Comparison of ENCODE assay signal across 8 mouse cellular contexts in genomic region chr17:34309225-34309624, GRCm38 (mm10). TPM values are rescaled to one million over a fixed set of nuclear protein-coding genes. Genes with fewer than 3 reads are reported as not detected.
DNase-seq lines count a peak whose midpoint lies in the region; ATAC-seq and TF ChIP-seq lines count a peak whose summit lies in the region.

No protein-coding gene starts in this region.

- H3K4me1 ChIP-seq in heart, embryonic 11.5 days (ENCODE audit: control insufficient read depth, insufficient read depth, low read length) = 0 out of 2 replicates have a peak, but pooled peaks cover 2% of the 10 kb centered on the region
- H3K4me1 ChIP-seq in bone marrow, adult 2 months (ENCODE audit: control insufficient read depth, insufficient read depth, low read length) = no peaks in the 10 kb centered on the region; the same call in 1 of the 2 replicates
- H3K4me1 ChIP-seq in heart, postnatal 0 days (ENCODE audit: control insufficient read depth, insufficient read depth) = 0 out of 2 replicates have a peak, but pooled peaks cover 6% of the 10 kb centered on the region

- no peaks in the 10 kb centered on the region for H3K9me3 ChIP-seq in heart, embryonic 11.5 days (replicated peaks; ENCODE audit: control insufficient read depth, low read length)
- H3K9me3 ChIP-seq in heart, postnatal 0 days (replicated peaks; ENCODE audit: control insufficient read depth, low read length) = no peaks in the 10 kb centered on the region

- H3K4me2 ChIP-seq in heart, embryonic 11.5 days = peak overlapping the region; percentile 58
- H3K4me2 ChIP-seq in heart, postnatal 0 days (ENCODE audit: low read depth, low read length) = peak overlapping the region; percentile 64

- H3K4me3 ChIP-seq in heart, embryonic 11.5 days (ENCODE audit: low read depth, low read length) = peak overlapping the region; percentile 49
- peak overlapping the region; percentile 64 for H3K4me3 ChIP-seq in bone marrow, adult 2 months (replicated peaks; ENCODE audit: control insufficient read depth, low read depth, low read length)
- H3K4me3 ChIP-seq in heart, postnatal 0 days (ENCODE audit: low read depth, low read length) = peak overlapping the region; percentile 51
- H3K4me3 ChIP-seq in macrophage (ENCODE audit: inconsistent target) = peak overlapping the region; percentile 32

- H3K27me3 ChIP-seq in heart, embryonic 11.5 days (ENCODE audit: control insufficient read depth, insufficient read depth, low read length) = 0 out of 2 replicates have a peak, but pooled peaks cover 3% of the 10 kb centered on the region
- H3K27me3 ChIP-seq in heart, postnatal 0 days (ENCODE audit: control insufficient read depth, insufficient read depth, low read length) = no peaks in the 10 kb centered on the region

- no peaks in the 10 kb centered on the region for H3K36me3 ChIP-seq in heart, embryonic 11.5 days (ENCODE audit: control insufficient read depth, insufficient read depth, low read length)
- no peaks in the 10 kb centered on the region for H3K36me3 ChIP-seq in heart, postnatal 0 days (replicated peaks; ENCODE audit: control insufficient read depth, insufficient read depth, low read length)
- no peaks in the 10 kb centered on the region for H3K36me3 ChIP-seq in macrophage (ENCODE audit: inconsistent target)

- no peak for ATAC-seq in heart, embryonic 11.5 days (replicated peaks; ENCODE audit: insufficient number of reproducible peaks, low FRiP score, low TSS enrichment)
- ATAC-seq in heart, postnatal 0 days (ENCODE audit: insufficient read depth, low read depth) = no peak
- no peak for ATAC-seq in monocyte, adult 5-6 weeks (replicated peaks; ENCODE audit: insufficient number of reproducible peaks, low FRiP score, low TSS enrichment, poor library complexity, severe bottlenecking)

- TF ChIP-seq POLR2A in bone marrow, adult 2 months (IDR thresholded peaks at IDR 0.05; ENCODE audit: borderline replicate concordance, control insufficient read depth, low read depth, low read length) = no peak

- H3K9ac ChIP-seq in heart, embryonic 11.5 days (ENCODE audit: low read depth, low read length) = peak overlapping the region; percentile 62
- peak overlapping the region; percentile 37; the same call in 1 of the 2 replicates for H3K9ac ChIP-seq in heart, postnatal 0 days (replicated peaks; ENCODE audit: low read depth, low read length)

- TF ChIP-seq CTCF in bone marrow, adult 2 months (IDR thresholded peaks at IDR 0.05; ENCODE audit: control insufficient read depth, insufficient read depth, low read length) = no peak
- TF ChIP-seq CTCF in heart, postnatal 0 days (IDR thresholded peaks at IDR 0.05; ENCODE audit: low read depth) = no peak

- H3K79me2 ChIP-seq in macrophage (ENCODE audit: inconsistent target) = no peaks in the 10 kb centered on the region

- WGBS in heart, embryonic 11.5 days (ENCODE audit: insufficient replicate concordance) = 22% methylated on average over 10 of the region's 10 CpGs
- WGBS in bone marrow, adult 2 months = 46% methylated on average over 10 of the region's 10 CpGs
- 24% methylated on average over 10 of the region's 10 CpGs for WGBS in heart, postnatal 0 days
- WGBS in macrophage (ENCODE audit: missing documents) = 63% methylated on average over 10 of the region's 10 CpGs

- DNase-seq in heart, postnatal 4 days = no peak
- DNase-seq in heart, postnatal 0 days (ENCODE audit: low spot score) = no peak
- no peak for DNase-seq in thymus, adult 18-20 months
- no peak for DNase-seq in layer of hippocampus, adult 11-12 months (ENCODE audit: low spot score)

- no peak for TF ChIP-seq EP300 in heart, postnatal 0 days (IDR thresholded peaks at IDR 0.05; ENCODE audit: low read depth)

- H3K27ac ChIP-seq in heart, embryonic 11.5 days (ENCODE audit: low read depth, low read length) = no peak overlapping the region
- no peak overlapping the region for H3K27ac ChIP-seq in bone marrow, adult 2 months (ENCODE audit: control insufficient read depth, insufficient read depth, low read depth, low read length, poor library complexity)
- peak overlapping the region; percentile 26; the same call in 1 of the 2 replicates for H3K27ac ChIP-seq in heart, postnatal 0 days (ENCODE audit: low read depth)
- no peak overlapping the region for H3K27ac ChIP-seq in macrophage

RNA-seq across cellular contexts. Expression of gene H2-Eb1, which starts 3.6 kb away (rescaled TPM):
- 1.5 and 2.3 TPM in 2 replicates for polyA plus RNA-seq in heart, embryonic 11.5 days (2014; fragmentation: Nextera tagmentation; extraction: Ambion mirVana)
- 1 to 10 TPM; 4.0 to 4.9 TPM for total RNA-seq in heart, postnatal 4 days (2021)
- 32.6 and 82.7 TPM in 2 replicates for polyA plus RNA-seq in bone marrow, adult 2 months (2011; ENCODE audit: insufficient read depth, insufficient read length, low replicate concordance, missing spikeins)
- 1.2 TPM in 1 of 2 replicates, not detected in the other for total RNA-seq in heart, postnatal 0 days (2014; rRNA removed; ENCODE audit: low replicate concordance)
- 4.1 and 4.4 TPM in 2 replicates for polyA plus RNA-seq in heart, postnatal 0 days (2015; fragmentation: Nextera tagmentation; extraction: Ambion mirVana)
- 10 to 100 TPM in 20 of 26 experiments, 1 to 10 TPM in 6; 3.1 to 43.8 (median 14.2) TPM for total RNA-seq in macrophage (2018; cell fraction: chromatin; rRNA removed)
- 100 to 1,000 TPM in 18 of 26 experiments, 10 to 100 TPM in 8; 72.0 to 167 (median 122) TPM for total RNA-seq in macrophage (2018; cell fraction: cytosol; rRNA removed)
- 100 to 1,000 TPM in 20 of 26 experiments, 10 to 100 TPM in 6; 59.0 to 237 (median 136) TPM for total RNA-seq in macrophage (2018; cell fraction: nucleus; rRNA removed)
- polyA plus RNA-seq in macrophage (2018) = 73.4 to 224 TPM (median 73.4 TPM) in 3 replicates
- 415 to 638 TPM (median 573 TPM) in 3 replicates for total RNA-seq in monocyte, adult 5-6 weeks (2017)

RNA-seq across cellular contexts. Expression of gene H2-Eb2, which starts 16.2 kb away (rescaled TPM):
- polyA plus RNA-seq in heart, embryonic 11.5 days (2014; fragmentation: Nextera tagmentation; extraction: Ambion mirVana) = not detected in 2 replicates
- not detected for total RNA-seq in heart, postnatal 4 days (2021)
- 0.29 and 0.60 TPM in 2 replicates for polyA plus RNA-seq in bone marrow, adult 2 months (2011; ENCODE audit: insufficient read depth, insufficient read length, low replicate concordance, missing spikeins)
- total RNA-seq in heart, postnatal 0 days (2014; rRNA removed; ENCODE audit: low replicate concordance) = not detected in 2 replicates
- not detected in 2 replicates for polyA plus RNA-seq in heart, postnatal 0 days (2015; fragmentation: Nextera tagmentation; extraction: Ambion mirVana)
- total RNA-seq in macrophage (2018; cell fraction: chromatin; rRNA removed) = not detected
- under 1 TPM; 0.03 to 0.52 (median 0.16) TPM for total RNA-seq in macrophage (2018; cell fraction: cytosol; rRNA removed)
- total RNA-seq in macrophage (2018; cell fraction: nucleus; rRNA removed) = under 1 TPM in 18 of 26 experiments, not detected in 8; 0.11 to 0.63 (median 0.27) TPM
- polyA plus RNA-seq in macrophage (2018) = 0.08 to 0.53 TPM (median 0.17 TPM) in 3 replicates
- 4.9 to 11.5 TPM (median 8.6 TPM) in 3 replicates for total RNA-seq in monocyte, adult 5-6 weeks (2017)

RNA-seq across cellular contexts. Expression of gene H2-Aa, which starts 21.6 kb away (rescaled TPM):
- not detected in 2 replicates for polyA plus RNA-seq in heart, embryonic 11.5 days (2014; fragmentation: Nextera tagmentation; extraction: Ambion mirVana)
- 1 to 10 TPM; 2.2 to 3.0 TPM for total RNA-seq in heart, postnatal 4 days (2021)
- polyA plus RNA-seq in bone marrow, adult 2 months (2011; ENCODE audit: insufficient read depth, insufficient read length, low replicate concordance, missing spikeins) = 65.0 and 143 TPM in 2 replicates
- total RNA-seq in heart, postnatal 0 days (2014; rRNA removed; ENCODE audit: low replicate concordance) = 5.8 TPM in 1 of 2 replicates, not detected in the other
- 1.7 and 2.5 TPM in 2 replicates for polyA plus RNA-seq in heart, postnatal 0 days (2015; fragmentation: Nextera tagmentation; extraction: Ambion mirVana)
- 10 to 100 TPM in 22 of 26 experiments, 1 to 10 TPM in 4; 4.4 to 78.3 (median 18.3) TPM for total RNA-seq in macrophage (2018; cell fraction: chromatin; rRNA removed)
- total RNA-seq in macrophage (2018; cell fraction: cytosol; rRNA removed) = 100 to 1,000 TPM in 24 of 26 experiments, 10 to 100 TPM in 2; 96.8 to 261 (median 173) TPM
- total RNA-seq in macrophage (2018; cell fraction: nucleus; rRNA removed) = 100 to 1,000 TPM in 23 of 26 experiments, 10 to 100 TPM in 3; 44.4 to 288 (median 166) TPM
- polyA plus RNA-seq in macrophage (2018) = 116 to 315 TPM (median 141 TPM) in 3 replicates
- 387 to 602 TPM (median 587 TPM) in 3 replicates for total RNA-seq in monocyte, adult 5-6 weeks (2017)

RNA-seq across cellular contexts. Expression of gene Btnl2, which starts 45.4 kb away (rescaled TPM):
- polyA plus RNA-seq in heart, embryonic 11.5 days (2014; fragmentation: Nextera tagmentation; extraction: Ambion mirVana) = not detected in 2 replicates
- under 1 TPM; 0.09 to 0.31 TPM for total RNA-seq in heart, postnatal 4 days (2021)
- 1.1 and 1.8 TPM in 2 replicates for polyA plus RNA-seq in bone marrow, adult 2 months (2011; ENCODE audit: insufficient read depth, insufficient read length, low replicate concordance, missing spikeins)
- total RNA-seq in heart, postnatal 0 days (2014; rRNA removed; ENCODE audit: low replicate concordance) = not detected in 2 replicates
- polyA plus RNA-seq in heart, postnatal 0 days (2015; fragmentation: Nextera tagmentation; extraction: Ambion mirVana) = not detected in 2 replicates
- total RNA-seq in macrophage (2018; cell fraction: chromatin; rRNA removed) = 1 to 10 TPM in 2 of 26 experiments, under 1 TPM in 14, not detected in 10; 0.25 to 1.3 (median 0.33) TPM
- under 1 TPM in 24 of 26 experiments, not detected in 2; 0.03 to 0.19 (median 0.09) TPM for total RNA-seq in macrophage (2018; cell fraction: cytosol; rRNA removed)
- total RNA-seq in macrophage (2018; cell fraction: nucleus; rRNA removed) = under 1 TPM in 17 of 26 experiments, not detected in 9; 0.22 to 0.60 (median 0.39) TPM
- 0.12 to 0.34 TPM (median 0.14 TPM) in 3 replicates for polyA plus RNA-seq in macrophage (2018)
- total RNA-seq in monocyte, adult 5-6 weeks (2017) = 0.76 TPM in 1 of 3 replicates, not detected in the others

RNA-seq across cellular contexts. Expression of gene H2-Ab1, which starts 51.7 kb away (rescaled TPM):
- 11.7 and 13.5 TPM in 2 replicates for polyA plus RNA-seq in heart, embryonic 11.5 days (2014; fragmentation: Nextera tagmentation; extraction: Ambion mirVana)
- 1 to 10 TPM; 2.4 to 3.1 TPM for total RNA-seq in heart, postnatal 4 days (2021)
- 73.7 and 175 TPM in 2 replicates for polyA plus RNA-seq in bone marrow, adult 2 months (2011; ENCODE audit: insufficient read depth, insufficient read length, low replicate concordance, missing spikeins)
- 0.69 and 4.1 TPM in 2 replicates for total RNA-seq in heart, postnatal 0 days (2014; rRNA removed; ENCODE audit: low replicate concordance)
- 2.0 and 3.6 TPM in 2 replicates for polyA plus RNA-seq in heart, postnatal 0 days (2015; fragmentation: Nextera tagmentation; extraction: Ambion mirVana)
- 100 to 1,000 TPM in 1 of 26 experiments, 10 to 100 TPM in 23, 1 to 10 TPM in 2; 5.3 to 118 (median 27.4) TPM for total RNA-seq in macrophage (2018; cell fraction: chromatin; rRNA removed)
- 100 to 1,000 TPM in 16 of 26 experiments, 10 to 100 TPM in 10; 51.8 to 189 (median 114) TPM for total RNA-seq in macrophage (2018; cell fraction: cytosol; rRNA removed)
- 100 to 1,000 TPM in 23 of 26 experiments, 10 to 100 TPM in 3; 50.6 to 338 (median 193) TPM for total RNA-seq in macrophage (2018; cell fraction: nucleus; rRNA removed)
- polyA plus RNA-seq in macrophage (2018) = 88.0 to 180 TPM (median 145 TPM) in 3 replicates
- total RNA-seq in monocyte, adult 5-6 weeks (2017) = 588 to 931 TPM (median 911 TPM) in 3 replicates

Comparison
In these comparisons a context has a peak if more than half of its experiments do, and no peak if none do; other contexts are left out.
1. RNA of gene H2-Aa, which starts 21.6 kb away (polyA plus RNA-seq): 65.0 to 143 TPM in bone marrow, adult 2 months and 116 to 315 TPM in macrophage; 1.7 to 2.5 TPM in heart, postnatal 0 days and not detected in heart, embryonic 11.5 days; every median in the first group is over 10 times any median in the second.
2. Peak in every context shown above with its lines, with median percentiles within 50 percentile points of each other: H3K4me3 ChIP-seq.